ENCODE assay signal across 8 mouse cellular contexts in genomic region chr10:79695231-79696128, GRCm38 (mm10). TPM values are rescaled to one million over a fixed set of nuclear protein-coding genes. Genes with fewer than 3 reads are reported as not detected.
DNase-seq lines count a peak whose midpoint lies in the region; ATAC-seq and TF ChIP-seq lines count a peak whose summit lies in the region.

No protein-coding gene starts in this region.

- TF ChIP-seq CTCF in cerebellum, adult 2 months (IDR thresholded peaks at IDR 0.05; ENCODE audit: borderline replicate concordance, insufficient read depth, low read depth, low read length), result peak; percentile 86
- peak; percentile 92 for TF ChIP-seq CTCF in gastrocnemius, adult 2 months (IDR thresholded peaks at IDR 0.05)
- peak; percentile 82 for TF ChIP-seq CTCF in hindbrain, postnatal 0 days (IDR thresholded peaks at IDR 0.05; ENCODE audit: low read depth)

- peaks cover 49% of the 10 kb centered on the region for H3K4me1 ChIP-seq in cerebellum, adult 2 months (ENCODE audit: control insufficient read depth, insufficient read depth, low read length)
- no peaks in the 10 kb centered on the region for H3K4me1 ChIP-seq in hindbrain, postnatal 0 days (ENCODE audit: insufficient read depth, low read length)
- H3K4me1 ChIP-seq in limb, embryonic 15.5 days, result peaks cover 36% of the 10 kb centered on the region

- DNase-seq in right cerebral cortex, adult 18-20 months, result peak; percentile 63
- DNase-seq in right cerebral cortex, postnatal 25 days, result no peak
- peak; percentile 81 to 88 for DNase-seq in cerebellum, adult 2 months
- peak; percentile 87 for DNase-seq in gastrocnemius, adult 2 months
- DNase-seq in hindbrain, postnatal 0 days (ENCODE audit: low spot score), result peak; percentile 67
- peak; percentile 50 for DNase-seq in telencephalon, adult 2 months (ENCODE audit: low read depth, low spot score)

- no peak overlapping the region for H3ac ChIP-seq in myocyte (ENCODE audit: control insufficient read depth, insufficient read length)

- TF ChIP-seq POLR2A in cerebellum, adult 2 months (IDR thresholded peaks at IDR 0.05; ENCODE audit: borderline replicate concordance, insufficient read depth, low read length), result no peak
- no peak for TF ChIP-seq POLR2A in myocyte (IDR thresholded peaks at IDR 0.05; ENCODE audit: insufficient read length, low read depth)

- no peaks in the 10 kb centered on the region for H3K36me3 ChIP-seq in hindbrain, postnatal 0 days (ENCODE audit: insufficient read depth, low read length)
- H3K36me3 ChIP-seq in limb, embryonic 15.5 days, result no peaks in the 10 kb centered on the region
- H3K36me3 ChIP-seq in myocyte (ENCODE audit: control insufficient read depth, insufficient read depth), result no peaks in the 10 kb centered on the region

- no peak overlapping the region for H3K9ac ChIP-seq in hindbrain, postnatal 0 days (replicated peaks; ENCODE audit: low read length)
- H3K9ac ChIP-seq in limb, embryonic 15.5 days, result no peak overlapping the region

- intact Hi-C loops in gastrocnemius, adult 2 months (cut with DNase I), result loop anchor here (2.0 kb wide), 1 partner anchor 93 kb away; no protein-coding TSS in a partner anchor

- WGBS in cerebellum, adult 2 months, result 9% methylated on average over 13 of the region's 13 CpGs
- WGBS in hindbrain, postnatal 0 days, result 61% methylated on average over 13 of the region's 13 CpGs
- WGBS in limb, embryonic 15.5 days, result 51% methylated on average over 13 of the region's 13 CpGs

- H3K79me2 ChIP-seq in myocyte (ENCODE audit: control insufficient read depth, insufficient read depth), result no peaks in the 10 kb centered on the region

- no peaks in the 10 kb centered on the region for H3K27me3 ChIP-seq in cerebellum, adult 2 months (ENCODE audit: control insufficient read depth, insufficient read depth, low read length)
- no peaks in the 10 kb centered on the region for H3K27me3 ChIP-seq in hindbrain, postnatal 0 days (ENCODE audit: insufficient read depth, low read length)
- no peaks in the 10 kb centered on the region for H3K27me3 ChIP-seq in limb, embryonic 15.5 days
- H3K27me3 ChIP-seq in myocyte (ENCODE audit: control insufficient read depth, insufficient read depth, insufficient read length), result no peaks in the 10 kb centered on the region

- no peak overlapping the region for H3K4me3 ChIP-seq in cerebellum, adult 2 months (replicated peaks; ENCODE audit: insufficient read depth, low read depth, low read length)
- H3K4me3 ChIP-seq in gastrocnemius, adult 2 months, result peak overlapping the region; percentile 43
- no peak overlapping the region for H3K4me3 ChIP-seq in hindbrain, postnatal 0 days (ENCODE audit: low read length)
- H3K4me3 ChIP-seq in limb, embryonic 15.5 days, result 0 out of 2 replicates have a peak overlapping the region, but pooled peaks have one; percentile 3
- no peak overlapping the region for H3K4me3 ChIP-seq in myocyte

- no peaks in the 10 kb centered on the region for H3K9me3 ChIP-seq in hindbrain, postnatal 0 days (ENCODE audit: low read length)
- no peaks in the 10 kb centered on the region for H3K9me3 ChIP-seq in limb, embryonic 15.5 days

- H3K27ac ChIP-seq in cerebellum, adult 2 months (ENCODE audit: insufficient read depth, low read length), result peak overlapping the region; percentile 67
- H3K27ac ChIP-seq in gastrocnemius, adult 2 months, result peak overlapping the region; percentile 62
- peak overlapping the region; percentile 22; the same call in 1 of the 2 replicates for H3K27ac ChIP-seq in hindbrain, postnatal 0 days
- H3K27ac ChIP-seq in limb, embryonic 15.5 days, result peak overlapping the region; percentile 88

- peak; percentile 36; the same call in 1 of the 2 replicates for ATAC-seq in hindbrain, postnatal 0 days
- ATAC-seq in limb, embryonic 15.5 days (ENCODE audit: insufficient number of reproducible peaks, low FRiP score, low TSS enrichment, low read depth), result peak; percentile 38

- no peak overlapping the region for H3K4me2 ChIP-seq in hindbrain, postnatal 0 days (ENCODE audit: low read depth, low read length)
- peak overlapping the region; percentile 26; the same call in 1 of the 2 replicates for H3K4me2 ChIP-seq in limb, embryonic 15.5 days
- H3K4me2 ChIP-seq in myocyte (ENCODE audit: low read depth), result no peak overlapping the region

TF ChIP-seq in myocyte, 11 proteins besides CTCF, POLR2A, EP300 and RAD21:
- TF ChIP-seq REST (IDR thresholded peaks at IDR 0.05; ENCODE audit: insufficient read depth, insufficient read length), result no peak
- TF ChIP-seq POLR2AphosphoS2 (IDR thresholded peaks at IDR 0.05; ENCODE audit: insufficient read length, low read depth), result peak; percentile 15
- TF ChIP-seq CEBPB (IDR thresholded peaks at IDR 0.05; ENCODE audit: insufficient read depth, poor library complexity, severe bottlenecking), result no peak
- TF ChIP-seq MYOD1 (IDR thresholded peaks at IDR 0.05; ENCODE audit: control insufficient read depth in 1 of 3, insufficient read length in 2 of 3, low read depth in 2 of 3), result peak in 1 of 3 experiments; percentile 4

RNA-seq across cellular contexts. Expression of gene Gzmm, which starts 6.7 kb away (rescaled TPM):
- 2.3 and 2.8 TPM in 2 replicates for polyA plus RNA-seq in cerebellum, adult 2 months (2012; rRNA removed)
- total RNA-seq in gastrocnemius, adult 2 months (2021), result 1 to 10 TPM; 7.2 to 9.8 TPM
- 0.22 and 0.63 TPM in 2 replicates for total RNA-seq in hindbrain, postnatal 0 days (2014; rRNA removed)
- polyA plus RNA-seq in hindbrain, postnatal 0 days (2015; fragmentation: Nextera tagmentation; extraction: Ambion mirVana), result 1.2 TPM in 2 replicates
- polyA plus RNA-seq in limb, embryonic 15.5 days (2015; fragmentation: Nextera tagmentation; extraction: Ambion mirVana), result 0.86 and 1.3 TPM in 2 replicates
- 0.71 TPM for polyA plus RNA-seq in myocyte (2012; fragmentation: generic; extraction: Trizol)

RNA-seq across cellular contexts. Expression of gene Bsg, which starts 8.8 kb away (rescaled TPM):
- 1,261 and 1,264 TPM in 2 replicates for polyA plus RNA-seq in cerebellum, adult 2 months (2012; rRNA removed)
- 100 to 1,000 TPM; 650 to 652 TPM for total RNA-seq in gastrocnemius, adult 2 months (2021)
- 1,127 and 1,151 TPM in 2 replicates for total RNA-seq in hindbrain, postnatal 0 days (2014; rRNA removed)
- polyA plus RNA-seq in hindbrain, postnatal 0 days (2015; fragmentation: Nextera tagmentation; extraction: Ambion mirVana), result 1,243 and 1,259 TPM in 2 replicates
- 910 and 960 TPM in 2 replicates for polyA plus RNA-seq in limb, embryonic 15.5 days (2015; fragmentation: Nextera tagmentation; extraction: Ambion mirVana)
- polyA plus RNA-seq in myocyte (2012; fragmentation: generic; extraction: Trizol), result 1,268 TPM

RNA-seq across cellular contexts. Expression of gene Cdc34, which starts 13.5 kb away (rescaled TPM):
- 93.9 and 106 TPM in 2 replicates for polyA plus RNA-seq in cerebellum, adult 2 months (2012; rRNA removed)
- 100 to 1,000 TPM; 366 to 415 TPM for total RNA-seq in gastrocnemius, adult 2 months (2021)
- 65.1 and 76.7 TPM in 2 replicates for total RNA-seq in hindbrain, postnatal 0 days (2014; rRNA removed)
- 69.8 and 71.3 TPM in 2 replicates for polyA plus RNA-seq in hindbrain, postnatal 0 days (2015; fragmentation: Nextera tagmentation; extraction: Ambion mirVana)
- 100 and 110 TPM in 2 replicates for polyA plus RNA-seq in limb, embryonic 15.5 days (2015; fragmentation: Nextera tagmentation; extraction: Ambion mirVana)
- polyA plus RNA-seq in myocyte (2012; fragmentation: generic; extraction: Trizol), result 299 TPM

RNA-seq across cellular contexts. Expression of gene Hcn2, which starts 21.0 kb away (rescaled TPM):
- polyA plus RNA-seq in cerebellum, adult 2 months (2012; rRNA removed), result 227 and 270 TPM in 2 replicates
- total RNA-seq in gastrocnemius, adult 2 months (2021), result under 1 TPM; 0.47 to 0.84 TPM
- total RNA-seq in hindbrain, postnatal 0 days (2014; rRNA removed), result 92.6 and 101 TPM in 2 replicates
- 5.5 and 6.6 TPM in 2 replicates for polyA plus RNA-seq in hindbrain, postnatal 0 days (2015; fragmentation: Nextera tagmentation; extraction: Ambion mirVana)
- polyA plus RNA-seq in limb, embryonic 15.5 days (2015; fragmentation: Nextera tagmentation; extraction: Ambion mirVana), result 0.08 TPM in 1 of 2 replicates, not detected in the other
- polyA plus RNA-seq in myocyte (2012; fragmentation: generic; extraction: Trizol), result 0.35 TPM

RNA-seq across cellular contexts. Expression of gene Tpgs1, which starts 26.3 kb away (rescaled TPM):
- 93.3 and 95.4 TPM in 2 replicates for polyA plus RNA-seq in cerebellum, adult 2 months (2012; rRNA removed)
- 10 to 100 TPM; 18.4 to 19.2 TPM for total RNA-seq in gastrocnemius, adult 2 months (2021)
- 117 and 135 TPM in 2 replicates for total RNA-seq in hindbrain, postnatal 0 days (2014; rRNA removed)
- polyA plus RNA-seq in hindbrain, postnatal 0 days (2015; fragmentation: Nextera tagmentation; extraction: Ambion mirVana), result 132 and 133 TPM in 2 replicates
- 54.6 and 58.9 TPM in 2 replicates for polyA plus RNA-seq in limb, embryonic 15.5 days (2015; fragmentation: Nextera tagmentation; extraction: Ambion mirVana)
- polyA plus RNA-seq in myocyte (2012; fragmentation: generic; extraction: Trizol), result 80.2 TPM

Comparison
In these comparisons a context has a peak if more than half of its experiments do, and no peak if none do; other contexts are left out.
1. H3K27ac ChIP-seq: peak in every context shown above with its lines; median percentile 88 in limb, embryonic 15.5 days; 67 in cerebellum, adult 2 months; 62 in gastrocnemius, adult 2 months; 22 in hindbrain, postnatal 0 days.
2. H3K4me3 ChIP-seq: peak in gastrocnemius, adult 2 months (single experiment) and limb, embryonic 15.5 days (single experiment); none in cerebellum, adult 2 months (single experiment), hindbrain, postnatal 0 days (single experiment) and myocyte (single experiment).
3. Peak in every context shown above with its lines, with median percentiles within 50 percentile points of each other: CTCF ChIP-seq.